Mouse (Mus musculus) heart, embryonic 13.5 days (tissue): ENCODE measurements at regions not wholly inside any gene's neighbourhood (a gene's known extent, or its start where the extent isn't known, plus 50 kb on each side); places are given as distances from the start of the nearest gene placed in this dataset.
"Not testable (repeated sequence)": the region's sequence is repeated elsewhere in the genome, so short reads cannot be mapped to it uniquely, and the experiment has no call there.

Source experiments
- ATAC-seq: fragments of 200-750 bp; cut with Nextera tagmentation; 2 replicates; pipeline ENCODE4 v1.8.0; 2017; ENCODE audit warnings: moderate TSS enrichment; ENCODE audit not compliant: insufficient number of reproducible peaks, low FRiP score, low TSS enrichment; ENCODE audit errors: extremely low read depth
- H3K27ac ChIP-seq: fragments of 300-500 bp; sonication (generic); replicated peaks from 2 replicates; pipeline ENCODE4 v1.5.1; 2015; ENCODE audit warnings: moderate library complexity, mild to moderate bottlenecking, inconsistent platforms
- H3K27me3 ChIP-seq: fragments of 300-500 bp; sonication (generic); replicated peaks from 2 replicates; pipeline ENCODE4 v1.6.1; 2015; ENCODE audit warnings: mild to moderate bottlenecking, inconsistent platforms
- H3K36me3 ChIP-seq: fragments of 300-500 bp; sonication (generic); 2 replicates; pipeline ENCODE4 v1.6.1; 2015; ENCODE audit warnings: mild to moderate bottlenecking, inconsistent platforms
- H3K4me1 ChIP-seq: fragments of 300-500 bp; sonication (generic); 2 replicates; pipeline ENCODE4 v1.6.1; 2015; ENCODE audit warnings: inconsistent platforms
- H3K4me2 ChIP-seq: fragments of 300-500 bp; sonication (generic); 2 replicates; pipeline ENCODE4 v1.6.1; 2015; ENCODE audit warnings: inconsistent platforms, mild to moderate bottlenecking, moderate library complexity
- H3K4me3 ChIP-seq: fragments of 300-500 bp; sonication (generic); 2 replicates; pipeline ENCODE4 v1.5.1; 2015; ENCODE audit warnings: moderate library complexity, mild to moderate bottlenecking, inconsistent platforms
- H3K9ac ChIP-seq: fragments of 300-500 bp; sonication (generic); 2 replicates; pipeline ENCODE4 v1.6.1; 2015; ENCODE audit warnings: inconsistent platforms, mild to moderate bottlenecking, moderate library complexity
- H3K9me3 ChIP-seq: fragments of 300-500 bp; sonication (generic); 2 replicates; pipeline ENCODE4 v1.6.1; 2016; ENCODE audit warnings: inconsistent platforms
- WGBS: fragments of 180-500 bp; shearing (Covaris S2); methylation state at CpG from one replicate; pipeline ENCODE4 v1.1.7; 2015; ENCODE audit warnings: mixed read lengths; 5-methylcytosine and 5-hydroxymethylcytosine counted together

- Histone ChIP-seq H3K4me2 (no peak overlapping the region), H3K36me3 (no peaks in the 10 kb centered on the region), H3K27me3 (no peaks in the 10 kb centered on the region), H3K4me1 (no peaks in the 10 kb centered on the region), H3K9ac (no peak overlapping the region), H3K9me3 (peaks cover 5% of the 10 kb centered on the region; the same call in 1 of the 2 replicates), H3K27ac (no peak overlapping the region), H3K4me3 (no peak overlapping the region)
- no peak for ATAC-seq
- WGBS, result 69% methylated on average over 3 of the region's 3 CpGs
These were observed 624.9 kb downstream of the Fam19a2 start for GRCm38 (mm10) chr10:123888681-123889172.

GRCm38 (mm10) chr10:123919054-123919453 lies 655.3 kb downstream of the Fam19a2 start:
- Histone ChIP-seq H3K4me3 (no peak overlapping the region), H3K4me2 (no peak overlapping the region), H3K36me3 (no peaks in the 10 kb centered on the region), H3K9me3 (no peaks in the 10 kb centered on the region), H3K27ac (no peak overlapping the region), H3K9ac (no peak overlapping the region), H3K27me3 (no peaks in the 10 kb centered on the region), H3K4me1 (no peaks in the 10 kb centered on the region)
- no peak for ATAC-seq

GRCm38 (mm10) chr10:123929955-123930354 lies 666.2 kb downstream of the Fam19a2 start:
- ATAC-seq, result no peak
- H3K36me3 ChIP-seq, result no peaks in the 10 kb centered on the region
- no peak overlapping the region for H3K4me2 ChIP-seq
- H3K4me1 ChIP-seq, result no peaks in the 10 kb centered on the region
- H3K9me3 ChIP-seq, result no peaks in the 10 kb centered on the region
- H3K4me3 ChIP-seq, result no peak overlapping the region
- H3K27ac ChIP-seq, result no peak overlapping the region
- WGBS, result 55% methylated on average over 1 of the region's 1 CpGs
- H3K9ac ChIP-seq, result no peak overlapping the region
- H3K27me3 ChIP-seq, result no peaks in the 10 kb centered on the region

GRCm38 (mm10) chr10:123938732-123939131 lies 674.9 kb downstream of the Fam19a2 start:
- ATAC-seq, H3K4me3 ChIP-seq, H3K4me1 ChIP-seq, H3K9ac ChIP-seq, H3K36me3 ChIP-seq, H3K4me2 ChIP-seq, H3K9me3 ChIP-seq, H3K27ac ChIP-seq, H3K27me3 ChIP-seq: not testable (repeated sequence)
- WGBS, result 73% methylated on average over 4 of the region's 4 CpGs
